Mouse (Mus musculus): Measurements from ENCODE around the gene Pir.

Gene Pir

GRCm38 (mm10) chrX:164269285-164269761, at the start of gene Pir:
Gene Pir (plus strand): TSS chrX:164269371.
- peak; percentile 64 for DNase-seq (ENCODE audit: extremely low spot score)

- DNase-seq (ENCODE audit: extremely low spot score), result no peak
These were observed 47.2 kb upstream of the Pir start for GRCm38 (mm10) chrX:164221989-164222388.

- no peak for DNase-seq (ENCODE audit: extremely low spot score)
These were observed 35.8 kb upstream of the Pir start for GRCm38 (mm10) chrX:164233380-164233779.

- DNase-seq (ENCODE audit: extremely low spot score), result peak; percentile 7
These were observed 23.5 kb upstream of the Pir start for GRCm38 (mm10) chrX:164245714-164246113.

- DNase-seq (ENCODE audit: extremely low spot score), result no peak
These were observed 22.4 kb upstream of the Pir start for GRCm38 (mm10) chrX:164246722-164247121.

GRCm38 (mm10) chrX:164256527-164256926, 12.6 kb upstream of the Pir start:
- DNase-seq (ENCODE audit: extremely low spot score), result no peak

GRCm38 (mm10) chrX:164258057-164258456, 11.1 kb upstream of the Pir start, which contains the start of gene Bmx:
Gene Bmx (minus strand): TSS chrX:164258193.
- DNase-seq (ENCODE audit: extremely low spot score), result no peak

GRCm38 (mm10) chrX:164258662-164259061, 10.5 kb upstream of the Pir start:
- no peak for DNase-seq (ENCODE audit: extremely low spot score)

GRCm38 (mm10) chrX:164262286-164262685, 6.9 kb upstream of the Pir start:
- DNase-seq (ENCODE audit: extremely low spot score), result no peak

- no peak for DNase-seq (ENCODE audit: extremely low spot score)
These were observed 4.3 kb upstream of the Pir start for GRCm38 (mm10) chrX:164264861-164265260.

GRCm38 (mm10) chrX:164270603-164271002, 1.4 kb downstream of the Pir start:
- DNase-seq (ENCODE audit: extremely low spot score), result no peak

GRCm38 (mm10) chrX:164275536-164275935, 6.4 kb downstream of the Pir start:
- no peak for DNase-seq (ENCODE audit: extremely low spot score)

- no peak for DNase-seq (ENCODE audit: extremely low spot score)
These were observed 11.9 kb downstream of the Pir start for GRCm38 (mm10) chrX:164280918-164281647.

- no peak for DNase-seq (ENCODE audit: extremely low spot score)
These were observed 14.6 kb downstream of the Pir start for GRCm38 (mm10) chrX:164283808-164284207.

- no peak for DNase-seq (ENCODE audit: extremely low spot score)
These were observed 17.9 kb downstream of the Pir start for GRCm38 (mm10) chrX:164287077-164287476.

- no peak for DNase-seq (ENCODE audit: extremely low spot score)
These were observed 22.0 kb downstream of the Pir start for GRCm38 (mm10) chrX:164291147-164291546.

- DNase-seq (ENCODE audit: extremely low spot score), result no peak
These were observed 37.1 kb downstream of the Pir start for GRCm38 (mm10) chrX:164306250-164306649.

GRCm38 (mm10) chrX:164313876-164314275, 44.7 kb downstream of the Pir start:
- no peak for DNase-seq (ENCODE audit: extremely low spot score)

- no peak for DNase-seq (ENCODE audit: extremely low spot score)
These were observed 49.4 kb downstream of the Pir start for GRCm38 (mm10) chrX:164318554-164318953.

GRCm38 (mm10) chrX:164320031-164320430, 50.9 kb downstream of the Pir start:
- DNase-seq (ENCODE audit: extremely low spot score), result no peak

GRCm38 (mm10) chrX:164322492-164322891, 53.3 kb downstream of the Pir start:
- no peak for DNase-seq (ENCODE audit: extremely low spot score)

GRCm38 (mm10) chrX:164323391-164323913, 54.3 kb downstream of the Pir start:
- DNase-seq (ENCODE audit: extremely low spot score), result peak; percentile 3

- no peak for DNase-seq (ENCODE audit: extremely low spot score)
These were observed 61.2 kb downstream of the Pir start for GRCm38 (mm10) chrX:164330351-164330750.

Measured in embryo, embryonic 9.5 days (tissue).